Mouse (Mus musculus): ENCODE data around the gene Rai2.

DNA sequence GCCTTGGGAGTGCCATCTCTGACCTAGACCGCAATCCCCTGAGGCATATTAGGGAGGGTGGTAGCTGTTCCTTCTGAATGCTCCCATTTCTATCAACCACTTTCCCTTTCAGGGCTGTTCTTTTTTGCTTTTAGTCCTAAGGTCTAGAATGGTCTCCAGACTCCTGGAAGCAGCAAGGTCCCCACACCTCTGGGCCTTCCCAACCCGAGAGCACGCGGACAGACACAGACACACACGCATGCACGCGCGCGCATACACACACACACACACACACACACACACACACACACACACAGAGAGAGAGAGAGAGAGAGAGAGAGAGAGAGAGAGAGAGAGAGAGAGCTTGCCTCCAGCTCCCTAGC is 385 bp upstream of the Rai2 start:
- TF ChIP-seq CTCF (IDR thresholded peaks at IDR 0.05; ENCODE audit: extremely low read depth, insufficient read length, insufficient replicate concordance, low read depth, low read length) (no peak), POLR2A (IDR thresholded peaks at IDR 0.05; ENCODE audit: low read depth, low read length) (no peak)

Measured in small intestine, adult 2 months (tissue).